Mouse (Mus musculus) layer of hippocampus, adult 6 months (tissue): Measurements from ENCODE around the gene Pemt. TPM values are rescaled to one million over a fixed set of nuclear protein-coding genes. Genes with fewer than 3 reads are reported as not detected.

Experiments
- long read RNA-seq, 2 experiments: library from polyadenylated mRNA; unstranded; transcript quantifications; one replicate each; pipeline ENCODE4 v2.0.0; 2019 to 2020
- polyA plus RNA-seq: library from polyadenylated mRNA; unstranded; fragments of <200 nt; fragmentation: Nextera tagmentation; gene quantifications from 2 replicates; pipeline ENCODE4 v1.2.3, GENCODE M21; 2021

Pemt gene
- polyA plus RNA-seq, result 4.1 and 5.1 TPM in 2 replicates
- long read RNA-seq, experiment 1, result 0 reads
- long read RNA-seq, experiment 2, result 0 reads

GRCm38 (mm10) chr11:60046058-60046735, at the start of gene Pemt:
Gene Pemt, minus strand, starts transcription at chr11:60046489.

GRCm38 (mm10) chr11:59964818-59965217, 81.5 kb downstream of the Pemt start, which contains the start of gene Rasd1:
Gene Rasd1, minus strand, starts transcription at chr11:59964944.

GRCm38 (mm10) chr11:59947752-59948400, 98.4 kb downstream of the Pemt start, which contains the start of gene Med9:
Gene Med9, plus strand, starts transcription at chr11:59948206.

Other genes starting within 250 kb of the Pemt start
- gene Flcn, start 236.5 kb downstream of the Pemt start, polyA plus RNA-seq, result 25.8 and 26.5 TPM in 2 replicates
- 109 and 113 TPM in 2 replicates for gene Nt5m, start 207.0 kb downstream of the Pemt start, polyA plus RNA-seq
- gene Cops3, start 206.7 kb downstream of the Pemt start, polyA plus RNA-seq, result 110 and 113 TPM in 2 replicates
- gene Med9, start 98.3 kb downstream of the Pemt start, polyA plus RNA-seq, result 54.1 and 54.5 TPM in 2 replicates
- gene Rasd1, start 81.5 kb downstream of the Pemt start, polyA plus RNA-seq, result 53.9 and 56.0 TPM in 2 replicates
- gene Rai1, start 58.5 kb upstream of the Pemt start, polyA plus RNA-seq, result 20.3 and 22.4 TPM in 2 replicates
- gene Srebf1, start 176.1 kb upstream of the Pemt start, polyA plus RNA-seq, result 15.7 and 16.7 TPM in 2 replicates